Mouse (Mus musculus) embryonic fibroblast, embryonic 13.5 days (primary cell): ENCODE measurements around the gene Myt1l.

Experiments used
- CTCF ChIP-seq: IDR thresholded peaks from 2 replicates; pipeline ENCODE4 v1.5.1; 2011; ENCODE audit warnings: mild to moderate bottlenecking, control low read depth, low read length, moderate library complexity, borderline replicate concordance; ENCODE audit not compliant: insufficient read depth
- POLR2A ChIP-seq: IDR thresholded peaks from 2 replicates; pipeline ENCODE4 v1.6.1; 2011; ENCODE audit warnings: low read depth, mild to moderate bottlenecking, control low read depth, low read length, moderate library complexity

DNA sequence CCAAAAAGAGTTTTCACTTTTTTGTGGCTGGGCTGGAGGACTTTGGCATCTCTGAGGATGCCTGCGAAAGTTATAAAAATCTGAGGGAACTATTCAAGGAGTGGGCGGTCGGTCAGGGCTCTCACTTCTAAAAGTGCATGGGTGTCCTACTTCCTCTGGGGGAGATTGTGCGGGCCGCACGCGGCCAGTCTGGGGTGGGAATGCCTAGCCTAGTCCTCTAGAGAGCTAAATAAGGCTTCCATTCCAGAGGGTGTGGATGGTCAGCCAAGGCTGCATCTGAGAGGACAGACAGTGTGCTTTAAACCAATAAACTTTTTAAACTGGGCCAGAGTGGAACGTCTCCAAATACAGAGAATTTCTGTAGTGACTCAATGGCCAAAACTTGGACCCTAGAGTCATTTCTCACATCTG, 411.1 kb downstream of the Myt1l start:
- no peak for TF ChIP-seq CTCF
- peak; percentile 15; the same call in 1 of the 2 replicates for TF ChIP-seq POLR2A
